Mouse (Mus musculus): ENCODE measurements around the gene Hhat.

Hhat gene

DNA sequence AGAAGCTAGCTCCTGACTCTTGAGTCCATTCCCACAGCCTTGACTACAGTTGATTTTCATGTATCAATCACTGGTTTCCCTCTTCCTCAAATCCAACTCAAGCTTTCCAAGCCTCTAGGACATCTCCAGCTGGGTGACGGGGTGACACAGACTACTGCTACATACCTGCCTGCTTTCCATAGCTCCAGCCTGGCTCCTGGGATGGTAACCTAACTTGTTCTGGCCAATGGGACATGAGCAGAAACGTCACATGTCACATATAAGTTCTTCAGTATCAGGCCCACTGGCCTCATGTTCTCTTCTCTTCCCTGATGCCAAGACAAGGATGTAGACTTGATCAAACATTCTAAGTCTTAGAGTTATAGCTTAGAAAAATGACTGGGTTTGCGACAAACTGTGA lies 220.5 kb downstream of the Hhat start:
- no peak for DNase-seq (ENCODE audit: low spot score)

DNA sequence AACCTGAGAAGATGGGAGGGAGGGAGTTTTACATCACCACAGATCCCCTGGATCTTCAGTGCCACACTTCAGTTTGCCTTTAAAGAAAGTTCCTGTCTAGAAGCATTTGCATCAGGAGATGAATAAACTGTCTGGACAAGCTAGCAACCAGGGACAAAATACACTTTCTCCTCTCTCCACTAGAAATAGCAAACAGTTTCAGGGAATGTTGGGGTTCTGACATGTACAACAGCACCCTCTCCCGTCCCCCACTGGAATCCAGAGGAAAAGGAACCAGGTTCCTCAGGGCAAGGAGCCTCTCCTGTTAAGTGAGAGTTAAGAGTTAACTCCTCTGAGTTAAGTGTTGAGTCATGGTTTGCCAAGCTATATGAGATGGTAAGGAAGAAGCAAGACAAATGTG lies 224.2 kb downstream of the Hhat start:
- no peak for DNase-seq (ENCODE audit: low spot score)

DNA sequence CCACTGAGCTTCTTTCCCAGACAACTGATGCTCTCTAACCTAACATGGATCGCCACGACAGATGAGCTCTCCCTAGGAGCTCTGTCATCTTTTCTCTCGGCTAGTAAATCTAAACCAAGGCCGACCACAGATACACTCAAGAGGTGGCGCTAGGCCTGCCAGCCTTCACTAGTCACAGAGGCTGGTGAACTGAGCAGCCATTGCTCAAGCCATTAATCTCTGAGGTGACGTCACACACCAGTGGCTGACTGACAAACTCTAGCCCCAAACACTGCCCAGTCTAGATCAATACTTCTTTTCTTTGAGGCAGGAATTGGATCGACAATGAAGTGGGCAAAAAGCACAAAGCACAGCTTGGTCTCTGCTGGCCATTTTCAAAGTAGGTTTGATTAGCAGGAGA lies 226.1 kb downstream of the Hhat start:
- no peak for DNase-seq (ENCODE audit: low spot score)

DNA sequence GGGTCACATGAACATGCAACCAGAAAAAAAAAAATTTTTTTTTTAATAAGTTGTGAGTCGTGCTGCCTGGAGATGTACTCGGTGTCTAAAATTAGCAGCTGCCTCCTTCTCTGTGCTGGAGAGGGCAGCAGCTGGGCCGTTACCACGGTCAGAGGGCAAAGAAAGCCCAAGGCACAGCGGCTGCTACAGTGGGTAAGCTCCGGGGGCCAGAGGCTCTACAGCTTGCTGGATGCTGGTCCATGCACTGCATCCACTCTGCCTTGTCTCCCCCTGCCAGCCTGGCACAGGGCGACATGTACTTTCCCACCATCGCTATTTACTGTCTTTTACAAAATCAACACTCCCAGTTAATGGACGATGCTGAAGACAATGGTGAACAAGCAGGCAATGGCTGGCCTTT lies 226.9 kb downstream of the Hhat start:
- DNase-seq (ENCODE audit: low spot score) = no peak

DNA sequence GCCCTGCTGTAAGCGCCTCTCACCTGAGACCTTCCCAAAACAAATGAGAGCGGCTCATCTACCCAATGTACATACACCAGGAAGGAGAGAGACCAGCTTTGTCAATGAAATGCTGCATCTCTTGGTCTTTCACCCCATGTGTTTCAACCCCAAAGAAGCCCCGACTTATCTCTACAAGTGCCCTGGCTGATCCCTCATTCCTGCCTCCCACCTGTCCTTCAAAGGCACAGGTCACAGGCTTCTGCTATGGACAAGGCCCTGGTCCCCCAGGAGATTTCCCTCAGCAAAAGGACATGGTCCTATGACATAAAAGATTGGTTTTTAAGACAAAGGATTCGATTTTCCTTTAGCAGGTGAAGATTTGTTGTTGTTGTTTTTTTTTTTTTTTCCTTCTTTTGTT lies 227.3 kb downstream of the Hhat start:
- DNase-seq (ENCODE audit: low spot score) = no peak

DNA sequence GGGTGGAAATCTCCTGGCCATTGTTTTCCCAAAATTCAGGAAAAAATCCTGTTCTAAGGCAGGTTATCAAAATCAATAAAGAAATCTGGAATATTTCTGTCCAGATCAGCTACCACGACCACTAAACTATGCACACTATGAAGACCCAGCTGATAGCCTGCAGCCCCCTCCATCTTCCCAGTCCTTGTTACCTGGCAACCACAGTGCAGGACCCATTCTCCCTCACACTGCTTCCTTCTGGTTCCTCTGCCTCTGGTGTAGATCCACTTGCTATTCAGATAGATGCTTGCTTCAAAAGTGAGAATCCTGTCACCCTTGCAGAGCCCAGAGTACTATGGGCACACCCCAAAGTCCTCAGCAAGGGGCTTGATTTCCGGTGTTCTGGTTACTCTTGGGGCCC lies 228.9 kb downstream of the Hhat start:
- DNase-seq (ENCODE audit: low spot score) = no peak

DNA sequence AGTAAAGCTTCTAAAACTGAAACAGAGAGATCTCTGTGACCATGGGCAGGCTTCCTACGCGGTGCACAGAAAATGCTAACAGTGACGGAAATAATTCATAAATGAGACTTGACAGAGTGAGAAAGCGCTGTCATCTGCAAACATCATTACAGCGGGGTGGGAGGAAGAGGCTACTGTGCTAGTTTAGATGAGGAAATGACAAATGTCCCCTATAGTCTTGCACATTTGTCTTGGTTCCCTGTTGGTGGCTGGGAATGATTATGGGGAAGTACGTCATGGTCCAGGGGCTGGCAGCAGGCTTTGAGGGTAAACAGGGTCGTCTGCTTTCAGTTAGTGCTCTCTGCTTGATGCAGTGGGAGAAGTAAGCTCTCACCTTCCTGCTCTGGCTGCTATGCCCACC lies 233.9 kb downstream of the Hhat start:
- no peak for DNase-seq (ENCODE audit: low spot score)

DNA sequence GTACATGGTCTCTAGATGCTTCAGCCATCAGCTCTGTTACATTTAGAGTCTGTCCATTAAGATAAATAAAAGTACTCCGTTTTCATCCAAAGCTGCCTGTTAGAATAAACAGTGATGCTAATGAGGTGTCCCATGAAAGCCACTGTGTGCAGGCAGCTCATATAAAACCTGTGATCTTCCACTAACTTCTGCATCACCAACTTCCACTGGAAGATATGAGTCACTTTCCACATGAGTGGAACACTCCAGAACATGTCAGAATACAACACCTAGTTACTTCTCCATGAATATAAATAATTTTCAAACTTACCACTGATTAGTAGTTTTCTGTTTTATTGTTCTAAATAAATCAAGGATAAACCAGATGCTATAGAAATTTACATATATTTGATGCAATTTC lies 234.6 kb downstream of the Hhat start:
- no peak for DNase-seq (ENCODE audit: low spot score)

DNA sequence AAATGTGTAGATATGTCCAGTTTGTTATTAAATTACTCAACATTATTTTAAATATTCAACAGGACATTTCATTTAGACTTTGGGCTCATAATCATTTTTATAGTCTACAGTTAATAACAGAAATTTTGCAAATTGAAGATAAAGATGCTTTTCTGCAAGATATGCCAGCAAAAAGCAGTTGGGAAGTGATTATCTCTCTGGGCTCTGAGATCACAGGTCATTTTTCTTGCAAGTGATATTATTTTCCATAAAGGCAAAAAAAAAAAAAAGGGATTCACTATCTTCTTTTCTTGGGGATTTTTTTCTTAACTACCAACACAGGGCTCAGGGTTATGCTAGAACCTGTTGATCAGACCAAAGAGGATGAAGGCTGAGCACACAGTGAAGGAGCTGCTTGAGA lies 238.0 kb downstream of the Hhat start:
- no peak for DNase-seq (ENCODE audit: low spot score)

DNA sequence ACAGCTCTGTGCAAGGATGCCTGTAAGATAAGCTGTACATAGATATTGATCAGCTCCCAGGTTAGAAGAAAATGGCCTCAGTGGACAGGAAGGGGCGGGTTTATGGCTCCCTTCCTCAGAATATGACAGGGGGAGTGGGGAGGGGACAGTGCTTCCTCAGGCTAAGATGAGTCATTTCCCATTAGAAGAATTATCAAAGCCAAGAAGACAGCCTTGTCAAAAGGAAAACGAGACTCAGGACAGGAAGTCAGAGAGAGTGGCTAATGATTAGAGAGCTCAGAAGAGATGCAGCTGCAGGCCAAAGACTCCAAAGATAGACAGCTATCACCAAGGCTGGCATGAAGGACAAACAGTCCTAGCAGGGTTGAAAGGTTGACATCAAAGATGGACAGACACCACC lies 238.8 kb downstream of the Hhat start:
- no peak for DNase-seq (ENCODE audit: low spot score)

DNA sequence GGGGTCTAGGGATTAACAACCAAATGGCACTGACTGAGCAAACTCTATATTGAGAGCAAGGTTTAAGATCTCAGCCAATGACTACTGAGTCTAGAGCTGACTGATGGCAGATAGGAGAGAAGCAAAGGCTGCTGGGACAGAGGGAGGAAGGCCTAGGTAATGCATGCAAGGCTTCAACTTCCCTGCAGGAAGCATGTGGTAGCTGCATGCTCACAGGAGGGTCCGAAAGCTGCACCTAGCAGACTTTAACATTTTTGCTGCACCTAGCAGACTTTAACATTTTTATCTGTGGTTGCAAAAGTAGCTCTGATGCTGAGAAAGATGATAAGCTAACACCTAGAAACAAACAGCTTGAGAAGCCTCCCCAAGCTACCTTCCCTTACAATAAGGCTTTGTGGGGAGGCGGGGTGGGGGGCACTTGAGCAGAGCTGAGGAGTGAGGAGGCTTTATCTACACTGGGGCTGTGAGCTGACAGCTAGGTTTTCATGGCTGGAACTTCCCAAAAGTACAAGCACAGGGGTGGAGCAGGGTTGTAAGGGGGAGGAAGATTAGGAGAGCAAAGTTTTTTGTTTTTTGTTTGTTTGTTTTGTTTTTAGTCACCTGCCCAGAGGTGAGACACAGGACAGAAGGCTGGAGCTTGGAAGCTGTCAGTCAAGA lies 239.4 kb downstream of the Hhat start:
- DNase-seq (ENCODE audit: low spot score) = no peak

DNA sequence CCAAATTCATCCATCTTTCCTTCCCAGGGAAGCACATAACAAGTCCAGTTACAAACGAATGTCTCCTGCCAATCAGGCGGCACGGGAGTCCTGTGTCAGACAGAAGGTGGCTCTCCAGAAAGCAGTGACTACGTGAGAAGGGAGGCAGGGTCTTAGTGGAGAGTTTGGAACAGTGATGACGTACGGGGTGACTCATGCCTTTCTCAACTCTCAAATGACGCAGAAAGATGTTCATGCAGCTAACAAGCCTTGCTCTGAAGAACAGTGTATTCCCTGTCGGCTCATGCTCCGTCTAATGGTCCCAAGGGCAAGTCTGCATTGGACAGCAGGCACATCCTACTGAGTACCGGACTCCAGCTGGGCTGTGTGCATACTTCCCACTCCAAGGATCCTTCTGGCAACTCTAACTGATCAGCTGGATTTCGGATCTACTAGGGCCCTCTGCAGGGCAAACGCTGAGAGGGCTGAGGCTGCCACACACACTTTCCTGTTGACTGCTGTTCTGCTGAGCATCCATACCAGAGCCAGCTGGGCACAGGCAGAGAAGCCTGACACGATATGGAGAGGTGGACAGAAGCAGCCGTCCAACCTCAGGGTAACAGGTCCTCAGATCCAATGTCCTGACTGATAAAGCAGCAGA lies 245.2 kb downstream of the Hhat start:
- no peak for DNase-seq (ENCODE audit: low spot score)

DNA sequence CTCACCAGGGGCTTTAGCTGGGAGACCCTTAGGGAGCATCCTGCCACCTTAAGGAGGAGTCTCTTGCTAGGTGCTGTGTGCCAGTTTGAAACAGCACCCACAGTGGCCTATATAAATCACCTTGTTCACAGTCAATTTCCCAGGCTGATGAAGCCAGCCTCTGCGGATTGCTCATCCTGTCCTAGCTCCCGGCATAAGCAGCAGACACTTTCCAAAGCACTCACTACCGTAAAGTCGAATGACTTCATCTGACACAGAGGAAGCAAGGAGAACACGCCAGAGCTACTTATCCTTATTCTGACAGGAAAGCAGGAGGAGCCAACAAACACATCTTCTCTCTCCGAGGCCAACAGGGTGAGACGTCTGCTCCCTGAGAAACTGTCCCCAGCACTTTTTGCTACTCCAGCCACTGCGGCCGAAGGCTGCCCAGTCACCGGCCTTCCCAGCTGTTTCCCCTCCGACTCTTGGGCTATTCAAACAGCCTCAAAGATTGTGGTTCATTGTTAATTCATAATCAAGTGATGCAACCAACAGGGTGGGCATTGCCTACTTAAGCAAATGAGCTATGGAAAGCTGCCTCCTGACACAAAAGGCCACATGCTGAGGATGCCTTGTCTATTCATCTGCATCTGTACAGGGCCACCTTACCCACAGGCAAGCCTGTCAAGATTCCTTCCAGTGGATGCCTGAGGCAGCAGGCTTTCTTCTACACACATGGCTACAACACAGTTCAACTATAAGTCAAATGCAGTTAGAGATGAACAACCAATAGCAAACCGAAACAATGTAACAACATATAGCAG lies 248.4 kb downstream of the Hhat start:
- DNase-seq (ENCODE audit: low spot score) = no peak

DNA sequence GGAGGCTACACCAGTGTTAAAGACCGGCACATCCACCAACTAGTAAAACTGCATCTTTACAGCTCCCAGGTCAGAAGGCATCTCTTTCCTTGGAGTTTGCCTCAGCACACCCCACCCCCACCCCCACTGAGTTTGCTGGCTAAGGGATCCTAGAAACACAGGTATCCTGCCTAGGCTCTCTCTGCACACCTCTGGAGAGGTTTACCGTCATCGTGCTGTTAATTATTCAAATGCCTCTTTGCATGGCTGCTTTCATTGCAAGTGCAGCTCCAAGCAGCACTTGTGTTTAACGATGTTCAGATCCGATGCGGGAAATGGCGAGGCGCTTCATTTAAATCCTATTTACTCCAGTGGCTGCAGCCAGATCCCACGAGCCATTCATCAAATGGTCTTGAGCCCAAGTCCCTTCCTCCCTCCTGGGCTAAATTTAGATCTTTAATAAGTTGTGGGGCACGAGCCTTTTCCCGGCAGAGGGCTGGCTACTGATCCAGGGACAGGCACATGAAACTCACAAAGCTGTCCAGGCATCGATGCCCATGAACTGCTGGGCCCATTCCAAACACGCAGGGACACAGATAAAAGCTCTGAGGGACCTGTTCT lies 250.1 kb downstream of the Hhat start:
- DNase-seq (ENCODE audit: low spot score) = peak; percentile 27

DNA sequence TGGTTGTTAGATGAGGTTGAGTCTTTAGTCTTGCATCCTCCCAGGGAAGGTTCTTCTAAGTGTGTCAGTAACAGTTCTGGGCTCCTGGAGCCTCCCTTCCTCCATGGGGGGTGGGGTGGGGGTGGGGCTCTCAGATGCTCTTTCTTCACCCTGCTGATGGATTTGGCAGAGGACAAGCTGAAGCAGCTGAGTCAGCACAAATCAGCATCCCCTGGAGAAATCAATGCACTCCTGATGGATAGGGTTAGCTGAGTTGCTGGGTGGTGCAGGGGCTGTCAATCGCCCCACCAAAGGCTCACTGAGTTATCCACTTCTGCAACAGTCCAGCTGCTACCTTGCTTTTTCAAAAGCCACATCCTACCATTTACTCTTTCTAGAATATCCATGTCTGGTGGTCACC lies 251.3 kb downstream of the Hhat start:
- no peak for DNase-seq (ENCODE audit: low spot score)

DNA sequence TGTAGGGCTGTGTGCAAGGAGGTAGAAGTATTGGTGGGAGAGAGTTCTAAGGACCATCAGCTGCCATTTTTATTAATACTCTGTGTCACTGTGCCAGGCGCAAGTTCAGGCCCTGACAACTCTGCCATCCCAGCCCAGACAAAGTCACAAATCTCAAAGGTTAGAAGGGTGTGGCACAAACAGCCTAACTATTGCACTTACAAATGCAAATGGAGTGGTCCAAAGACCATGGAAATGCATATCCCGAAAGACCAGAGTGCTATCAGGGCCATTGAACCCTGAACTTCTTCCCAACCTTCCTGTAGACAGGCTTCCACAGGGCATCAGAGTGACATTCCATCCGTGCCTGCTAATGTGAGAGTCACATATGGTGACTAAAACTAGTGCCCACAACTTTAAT lies 255.7 kb downstream of the Hhat start:
- DNase-seq (ENCODE audit: low spot score) = no peak

DNA sequence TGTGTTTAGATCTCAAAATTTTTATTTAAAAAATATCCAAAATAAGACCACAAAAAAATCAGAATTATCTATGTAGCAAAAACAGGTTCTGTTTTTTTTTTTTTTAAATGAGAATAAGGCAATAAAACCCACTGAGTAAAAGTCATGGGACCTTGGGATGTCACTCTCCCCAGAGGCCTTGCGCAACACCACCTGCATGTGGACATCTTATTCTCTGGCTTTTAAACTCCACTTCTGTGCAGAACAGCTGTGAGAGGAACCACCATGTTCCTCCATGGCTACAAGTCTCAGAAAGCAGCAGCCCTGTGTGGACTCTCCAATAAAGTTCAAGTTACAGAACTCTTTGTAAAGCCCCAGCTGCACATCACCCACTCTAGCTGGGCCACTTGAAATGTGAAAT lies 258.2 kb downstream of the Hhat start:
- DNase-seq (ENCODE audit: low spot score) = no peak

DNA sequence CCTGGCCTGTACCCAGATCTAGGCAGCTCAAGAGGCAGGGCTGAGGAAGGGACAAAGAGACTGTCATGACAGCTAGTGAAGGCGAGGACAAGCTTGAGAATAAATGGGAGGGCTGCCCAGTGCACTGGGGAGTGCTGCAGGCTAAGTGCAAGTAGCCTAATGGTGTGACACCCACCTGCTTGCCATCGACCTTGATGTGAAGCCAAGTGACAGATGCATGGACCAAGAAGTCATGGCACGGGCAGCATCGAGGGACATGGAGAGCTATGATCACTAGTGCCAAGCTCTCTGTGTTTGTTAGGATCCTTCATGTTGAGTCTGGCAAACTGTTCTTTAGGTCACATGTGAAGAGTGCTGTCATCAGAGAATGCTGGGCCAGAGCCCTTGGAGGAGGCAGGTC lies 267.4 kb downstream of the Hhat start:
- DNase-seq (ENCODE audit: low spot score) = no peak

DNA sequence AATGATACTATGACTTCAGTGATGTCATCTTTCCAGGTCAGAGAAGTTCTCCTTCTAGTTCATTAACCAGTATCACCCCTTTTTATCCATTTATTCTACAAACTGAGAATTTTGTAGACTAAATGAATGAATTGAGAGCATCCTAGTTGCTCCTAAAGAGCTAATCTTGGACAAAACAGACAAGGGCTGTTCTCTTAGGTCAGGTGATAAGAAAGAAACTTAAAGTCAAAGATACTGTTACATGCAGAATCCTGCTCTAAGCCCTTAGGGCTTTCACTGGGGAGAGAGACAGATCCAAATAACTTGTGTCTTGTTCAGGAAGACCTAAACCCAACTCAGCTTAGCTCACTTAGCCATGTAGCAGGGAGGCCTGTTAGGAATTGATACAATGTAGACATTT lies 268.2 kb downstream of the Hhat start:
- no peak for DNase-seq (ENCODE audit: low spot score)

DNA sequence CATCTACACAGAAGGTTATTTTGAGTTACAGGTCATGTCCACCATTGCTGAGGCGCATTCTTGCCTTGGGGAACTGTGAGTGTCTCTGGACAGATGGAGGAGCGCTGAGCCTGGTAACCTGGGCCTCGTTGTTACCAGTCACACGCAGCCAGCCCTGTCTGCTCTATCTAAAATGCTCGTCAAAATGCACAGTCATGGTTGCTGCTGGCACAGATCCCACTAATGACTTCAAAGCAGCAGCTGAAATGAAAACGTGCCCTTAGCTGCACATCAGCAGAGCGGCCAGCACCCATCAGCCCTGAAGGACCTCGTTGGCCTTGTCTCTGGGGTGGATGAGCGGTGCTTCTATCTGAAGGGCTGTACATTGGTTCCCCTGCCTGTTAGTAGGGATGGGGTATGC lies 269.0 kb downstream of the Hhat start:
- DNase-seq (ENCODE audit: low spot score) = no peak

DNA sequence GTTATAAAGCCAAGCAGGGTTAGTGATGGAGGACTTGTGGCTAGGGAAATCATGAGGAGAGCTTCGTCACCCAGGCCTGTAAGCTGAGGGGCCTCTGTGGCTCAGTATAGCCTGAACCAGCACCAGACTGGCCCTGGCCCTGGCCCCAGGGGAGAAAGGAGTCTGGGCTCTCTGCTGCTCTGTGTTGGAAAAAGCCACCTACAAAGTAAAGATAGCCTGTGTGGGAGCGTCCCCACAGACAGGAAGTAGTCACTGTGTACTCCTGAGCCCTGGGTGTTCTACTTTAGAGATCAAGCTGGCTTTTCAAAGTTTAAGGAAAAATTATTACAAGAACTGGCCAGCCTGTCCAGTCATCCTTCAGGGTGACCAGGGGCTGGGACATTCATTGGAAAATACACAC lies 273.5 kb downstream of the Hhat start:
- DNase-seq (ENCODE audit: low spot score) = no peak

DNA sequence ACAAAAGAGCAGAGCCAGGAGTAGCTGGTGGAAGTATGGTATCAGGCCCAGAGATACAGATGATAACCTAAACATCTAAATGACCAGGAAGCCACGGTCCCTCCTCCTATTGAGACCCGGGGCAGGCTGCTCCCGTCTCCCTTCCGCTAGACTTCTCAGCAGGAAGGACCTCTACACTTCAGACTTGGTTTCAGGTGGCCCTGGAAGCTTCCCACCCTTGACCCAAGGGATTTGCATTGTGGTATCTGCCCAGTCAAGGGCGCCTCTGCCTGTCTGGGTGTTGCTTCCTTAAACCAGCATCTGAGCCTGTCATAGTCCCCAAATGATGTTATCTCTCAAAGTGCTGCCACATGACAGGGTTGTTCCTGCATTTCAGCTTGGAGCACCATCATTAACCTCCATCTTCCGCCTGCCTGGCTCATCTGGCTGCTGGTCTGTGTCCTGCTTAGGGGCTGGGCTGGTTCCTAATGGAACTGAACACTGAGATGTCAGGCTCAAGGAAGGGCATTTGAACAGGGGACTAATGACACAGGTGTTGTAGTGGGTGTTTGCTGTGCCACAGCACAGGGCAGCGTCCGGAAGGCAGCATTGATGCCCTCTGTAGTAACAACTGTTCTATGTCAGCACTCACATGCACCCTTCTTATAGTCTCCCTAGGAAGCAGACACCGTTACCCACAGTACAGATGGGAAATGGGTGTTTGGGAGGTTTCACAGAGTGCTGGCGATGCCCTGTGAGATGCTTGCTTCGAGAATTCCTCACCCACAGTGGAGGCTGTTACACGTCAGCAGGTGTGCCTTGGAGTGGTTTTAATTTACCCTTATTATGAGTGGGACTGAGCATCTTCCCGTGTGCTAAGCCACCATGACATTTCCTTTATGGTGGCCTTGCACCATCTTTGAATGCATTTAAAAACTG lies 280.9 kb downstream of the Hhat start:
- no peak for DNase-seq (ENCODE audit: low spot score)
